Mouse (Mus musculus) heart, embryonic 14.5 days (tissue): ENCODE data around the gene 1190005I06Rik. TPM values are rescaled to one million over a fixed set of nuclear protein-coding genes. Genes with fewer than 3 reads are reported as not detected.

ENCODE experiments used
- ATAC-seq: fragments of 200-750 bp; cut with Nextera tagmentation; 2 replicates; pipeline ENCODE4 v1.8.0; 2017; ENCODE audit warnings: low read depth, moderate TSS enrichment; ENCODE audit not compliant: insufficient number of reproducible peaks, insufficient read depth, low FRiP score
- H3K27ac ChIP-seq, 2 experiments: fragments of 200-500 bp in 1 of 2; fragments of 300-500 bp in 1 of 2; sonication (generic) in 1 of 2; replicated peaks in 1 of 2; 2 replicates each; pipeline ENCODE4 v1.5.1; 2012 to 2014; ENCODE audit warnings: low read depth in 2 of 2, low read length in 2 of 2, control low read depth in 1 of 2, mild to moderate bottlenecking in 1 of 2, mixed read lengths in 1 of 2; ENCODE audit not compliant: control insufficient read depth in 1 of 2, insufficient read depth in 1 of 2
- H3K27me3 ChIP-seq: fragments of 300-500 bp; sonication (generic); 2 replicates; pipeline ENCODE4 v1.6.1; 2014; ENCODE audit warnings: mild to moderate bottlenecking, low read length, control low read depth; ENCODE audit not compliant: control insufficient read depth, insufficient read depth
- H3K36me3 ChIP-seq: fragments of 300-500 bp; sonication (generic); 2 replicates; pipeline ENCODE4 v1.6.1; 2014; ENCODE audit warnings: mild to moderate bottlenecking, control low read depth, low read length, mixed read lengths; ENCODE audit not compliant: control insufficient read depth, insufficient read depth
- H3K4me1 ChIP-seq, 2 experiments: fragments of 200-500 bp in 1 of 2; fragments of 300-500 bp in 1 of 2; sonication (generic) in 1 of 2; 2 replicates each; pipeline ENCODE4 v1.6.1; 2012 to 2014; ENCODE audit warnings: low read length in 2 of 2, control low read depth in 1 of 2, mixed read lengths in 1 of 2; ENCODE audit not compliant: control insufficient read depth in 2 of 2, insufficient read depth in 2 of 2
- H3K4me2 ChIP-seq: fragments of 300-500 bp; sonication (generic); 2 replicates; pipeline ENCODE4 v1.6.1; 2014; ENCODE audit warnings: mild to moderate bottlenecking, low read length
- H3K4me3 ChIP-seq, 2 experiments: fragments of 200-500 bp in 1 of 2; fragments of 300-500 bp in 1 of 2; sonication (generic) in 1 of 2; 2 replicates each; pipeline ENCODE4 v1.5.1; 2012 to 2014; ENCODE audit warnings: low read length in 2 of 2, mild to moderate bottlenecking in 2 of 2, control low read depth in 1 of 2, low read depth in 1 of 2, moderate library complexity in 1 of 2; ENCODE audit not compliant: control insufficient read depth in 1 of 2, insufficient read depth in 1 of 2
- H3K9ac ChIP-seq: fragments of 300-500 bp; sonication (generic); 2 replicates; pipeline ENCODE4 v1.6.1; 2014; ENCODE audit warnings: mild to moderate bottlenecking, low read length
- H3K9me3 ChIP-seq: fragments of 300-500 bp; sonication (generic); 2 replicates; pipeline ENCODE4 v1.6.1; 2016; ENCODE audit warnings: low read length, control low read depth; ENCODE audit not compliant: control insufficient read depth
- WGBS: fragments of 180-500 bp; shearing (Covaris S2); extraction: QIAGEN DNeasy Blood & Tissue Kit; methylation state at CpG from one replicate; pipeline ENCODE4 v1.1.7; 2014; 5-methylcytosine and 5-hydroxymethylcytosine counted together
- polyA plus RNA-seq: library from polyadenylated mRNA; unstranded; fragments of >200 nt; fragmentation: Nextera tagmentation; extraction: Ambion mirVana; gene quantifications from 2 replicates; pipeline ENCODE4 v1.2.1, GENCODE M21; 2014

The 1190005I06Rik gene
- polyA plus RNA-seq, 1 experiment from 2014 or later: 6.2 TPM

GRCm38 (mm10) chr8:120589921-120590320 lies 57.5 kb downstream of the 1190005I06Rik start:
- Histone ChIP-seq H3K4me2 (peak overlapping the region; percentile 81), H3K27ac (peak overlapping the region; percentile 54 to 89), H3K9me3 (0 out of 2 replicates have a peak, but pooled peaks cover 2% of the 10 kb centered on the region), H3K27me3 (no peaks in the 10 kb centered on the region), H3K36me3 (peaks cover 22% of the 10 kb centered on the region), H3K4me3 (peak overlapping the region; percentile 48 to 58; a peak in 3 of 4 replicates), H3K9ac (peak overlapping the region; percentile 71), H3K4me1 (peaks cover 8 to 27% of the 10 kb centered on the region in 2 experiments; a peak in 3 of 4 replicates)
- 0 out of 2 replicates have a peak, but pooled peaks have one; percentile 2 for ATAC-seq
- 27% methylated on average over 2 of the region's 2 CpGs for WGBS

- no peaks in the 10 kb centered on the region for H3K27me3 ChIP-seq
- H3K9ac ChIP-seq: peak within 1 kb of the TSS; percentile 91
- ATAC-seq: peak; percentile 97
Measured at GRCm38 (mm10) chr8:120588908-120589771, 58.3 kb downstream of the 1190005I06Rik start, which contains the start of gene Gins2. Gene Gins2 (minus strand): TSS chr8:120589304.

GRCm38 (mm10) chr8:120585521-120585920 lies 61.9 kb downstream of the 1190005I06Rik start:
- Histone ChIP-seq H3K4me3 (no peak overlapping the region), H3K4me2 (no peak overlapping the region), H3K4me1 (peaks cover 0 to 20% of the 10 kb centered on the region in 2 experiments; a peak in 1 of 4 replicates), H3K36me3 (peaks cover 52% of the 10 kb centered on the region), H3K27me3 (no peaks in the 10 kb centered on the region), H3K27ac (no peak overlapping the region), H3K9me3 (no peaks in the 10 kb centered on the region), H3K9ac (no peak overlapping the region)
- 86% methylated on average over 10 of the region's 10 CpGs for WGBS
- no peak for ATAC-seq

More at GRCm38 (mm10) chr8:120588908-120589771, 58.3 kb downstream of the 1190005I06Rik start, which contains the start of gene Gins2:
- peak within 1 kb of the TSS; percentile 93 for H3K4me2 ChIP-seq
- peak within 1 kb of the TSS; percentile 54 to 89 for H3K27ac ChIP-seq
- peak within 1 kb of the TSS; percentile 58 to 76 for H3K4me3 ChIP-seq
- H3K9me3 ChIP-seq: no peaks in the 10 kb centered on the region
- H3K36me3 ChIP-seq: peaks cover 29% of the 10 kb centered on the region
- whole genome bisulfite sequencing: under 1% methylated on average over 67 of the region's 67 CpGs
- peaks cover 8 to 27% of the 10 kb centered on the region in 2 experiments; a peak in 3 of 4 replicates for H3K4me1 ChIP-seq

GRCm38 (mm10) chr8:120581811-120582210 lies 65.6 kb downstream of the 1190005I06Rik start:
- peaks cover 0 to 9% of the 10 kb centered on the region in 2 experiments; a peak in 1 of 4 replicates for H3K4me1 ChIP-seq
- H3K27me3 ChIP-seq: no peaks in the 10 kb centered on the region
- 80% methylated on average over 8 of the region's 8 CpGs for WGBS
- H3K36me3 ChIP-seq: peaks cover 84% of the 10 kb centered on the region
- H3K27ac ChIP-seq: 0 out of 4 replicates have a peak overlapping the region, but pooled peaks of 1 of the 2 experiments have one; percentile 9
- no peak overlapping the region for H3K9ac ChIP-seq
- no peak overlapping the region for H3K4me2 ChIP-seq
- no peak overlapping the region for H3K4me3 ChIP-seq
- H3K9me3 ChIP-seq: no peaks in the 10 kb centered on the region
- no peak for ATAC-seq

- Histone ChIP-seq H3K4me3 (no peak overlapping the region), H3K9me3 (no peaks in the 10 kb centered on the region), H3K36me3 (peaks cover 85% of the 10 kb centered on the region), H3K4me1 (peaks cover 0 to 9% of the 10 kb centered on the region in 2 experiments; a peak in 2 of 4 replicates), H3K27me3 (no peaks in the 10 kb centered on the region), H3K27ac (0 out of 4 replicates have a peak overlapping the region, but pooled peaks of 1 of the 2 experiments have one; percentile 9), H3K4me2 (no peak overlapping the region), H3K9ac (no peak overlapping the region)
- ATAC-seq: no peak
- 91% methylated on average over 12 of the region's 12 CpGs for WGBS
Measured at GRCm38 (mm10) chr8:120581329-120581728, 66.1 kb downstream of the 1190005I06Rik start.

- Histone ChIP-seq H3K27ac (no peak overlapping the region), H3K9ac (no peak overlapping the region), H3K4me2 (no peak overlapping the region), H3K4me3 (no peak overlapping the region), H3K36me3 (peaks cover 86% of the 10 kb centered on the region), H3K27me3 (no peaks in the 10 kb centered on the region), H3K4me1 (peaks cover 4 to 9% of the 10 kb centered on the region in 2 experiments; a peak in 2 of 4 replicates), H3K9me3 (no peaks in the 10 kb centered on the region)
- WGBS: 77% methylated on average over 8 of the region's 8 CpGs
- ATAC-seq: no peak
Measured at GRCm38 (mm10) chr8:120580336-120581000, 67.0 kb downstream of the 1190005I06Rik start.

GRCm38 (mm10) chr8:120577821-120578220 lies 69.6 kb downstream of the 1190005I06Rik start:
- Histone ChIP-seq H3K9me3 (no peaks in the 10 kb centered on the region), H3K4me3 (no peak overlapping the region), H3K36me3 (peaks cover 100% of the 10 kb centered on the region), H3K27ac (no peak overlapping the region), H3K9ac (no peak overlapping the region), H3K4me1 (peaks cover 4 to 16% of the 10 kb centered on the region in 2 experiments; a peak in 3 of 4 replicates), H3K4me2 (no peak overlapping the region), H3K27me3 (no peaks in the 10 kb centered on the region)
- WGBS: 89% methylated on average over 17 of the region's 17 CpGs
- ATAC-seq: no peak
